Mouse (Mus musculus) liver, embryonic 14.5 days (tissue): ENCODE data around the gene Slc35d2. TPM values are rescaled to one million over a fixed set of nuclear protein-coding genes. Genes with fewer than 3 reads are reported as not detected.
A peak's percentile ranks its signal among the peaks of the same experiment; 100 is the strongest.

Experiments used
- ATAC-seq: fragments of 200-750 bp; cut with Nextera tagmentation; 2 replicates; pipeline ENCODE4 v1.8.0; 2017; ENCODE audit warnings: moderate number of reproducible peaks, mild to moderate bottlenecking, moderate library complexity; ENCODE audit not compliant: insufficient read depth
- DNase-seq, 3 experiments: peaks; one replicate each; pipeline ENCODE4 v3.0.0-alpha.2; 2012 to 2013; ENCODE audit warnings: low read depth in 3 of 3, low spot score in 3 of 3
- H3K27ac ChIP-seq: fragments of 300-500 bp; sonication (generic); 2 replicates; pipeline ENCODE4 v1.5.1; 2014; ENCODE audit warnings: moderate library complexity, mild to moderate bottlenecking, control low read depth, inconsistent platforms
- H3K27me3 ChIP-seq: fragments of 300-500 bp; sonication (generic); 2 replicates; pipeline ENCODE4 v1.6.1; 2014; ENCODE audit warnings: mild to moderate bottlenecking, low read length, moderate library complexity; ENCODE audit not compliant: control insufficient read depth, insufficient read depth
- H3K36me3 ChIP-seq: fragments of 300-500 bp; sonication (generic); replicated peaks from 2 replicates; pipeline ENCODE4 v1.6.1; 2014; ENCODE audit warnings: low read depth; ENCODE audit not compliant: control insufficient read depth, insufficient read depth
- H3K4me1 ChIP-seq, 2 experiments: fragments of 200-500 bp in 1 of 2; fragments of 300-500 bp in 1 of 2; sonication (generic) in 1 of 2; replicated peaks; 2 replicates each; pipeline ENCODE4 v1.6.1; 2012 to 2014; ENCODE audit warnings: antibody characterized with exemption in 1 of 2, inconsistent platforms in 1 of 2, low read length in 1 of 2; ENCODE audit not compliant: control insufficient read depth in 2 of 2, insufficient read depth in 2 of 2
- H3K4me2 ChIP-seq: fragments of 300-500 bp; sonication (generic); 2 replicates; pipeline ENCODE4 v1.6.1; 2014; ENCODE audit warnings: low read depth, mild to moderate bottlenecking, control low read depth, moderate library complexity
- H3K4me3 ChIP-seq, 2 experiments: fragments of 200-500 bp in 1 of 2; fragments of 300-500 bp in 1 of 2; sonication (generic) in 1 of 2; 2 replicates each; pipeline ENCODE4 v1.5.1; 2012 to 2014; ENCODE audit warnings: low read depth in 2 of 2, low read length in 2 of 2, mild to moderate bottlenecking in 2 of 2, control low read depth in 1 of 2, inconsistent platforms in 1 of 2, moderate library complexity in 1 of 2; ENCODE audit not compliant: insufficient read depth in 1 of 2
- H3K9ac ChIP-seq: fragments of 300-500 bp; sonication (generic); replicated peaks from 2 replicates; pipeline ENCODE4 v1.6.1; 2014; ENCODE audit warnings: mild to moderate bottlenecking, control low read depth, moderate library complexity
- H3K9me3 ChIP-seq: fragments of 300-500 bp; sonication (generic); 2 replicates; pipeline ENCODE4 v1.6.1; 2016; ENCODE audit warnings: low read length, mixed read lengths; ENCODE audit not compliant: control insufficient read depth
- CTCF ChIP-seq: IDR thresholded peaks from 2 replicates; pipeline ENCODE4 v1.5.1; 2016; ENCODE audit warnings: antibody characterized with exemption, low read depth, control low read depth
- EP300 ChIP-seq: IDR thresholded peaks from 2 replicates; pipeline ENCODE4 v1.6.1; 2016; ENCODE audit warnings: antibody characterized with exemption, low read depth
- WGBS: fragments of 180-500 bp; shearing (Covaris S2); extraction: QIAGEN DNeasy Blood & Tissue Kit; methylation state at CpG from one replicate; pipeline ENCODE4 v1.1.7; 2014; ENCODE audit not compliant: insufficient replicate concordance; 5-methylcytosine and 5-hydroxymethylcytosine counted together
- polyA plus RNA-seq, 2 experiments: library from polyadenylated mRNA; depleted of rRNA in 1 of 2; stranded (reverse) in 1 of 2; unstranded in 1 of 2; fragments of >200 nt; fragmentation: Nextera tagmentation in 1 of 2; extraction: Ambion mirVana in 1 of 2; gene quantifications; 2 replicates each; pipeline versions ENCODE4 v1.2.1 to v1.2.3; 2012 to 2014

Slc35d2 gene
- polyA plus RNA-seq, 2 experiments: 3.3 to 6.7 TPM

GRCm38 (mm10) chr13:64129616-64130375, 628 bp upstream of the Slc35d2 start:
- ATAC-seq (peak; percentile 70; the same call in 1 of the 2 replicates), DNase-seq (no peak)
- Histone ChIP-seq H3K4me1 (peaks cover 0 to 10% of the 10 kb centered on the region in 2 experiments; a peak in 2 of 4 replicates), H3K4me3 (peak overlapping the region; percentile 60 to 80), H3K9ac (peak overlapping the region; percentile 61), H3K27me3 (no peaks in the 10 kb centered on the region), H3K36me3 (peaks cover 20% of the 10 kb centered on the region), H3K9me3 (no peaks in the 10 kb centered on the region), H3K4me2 (peak overlapping the region; percentile 70), H3K27ac (no peak overlapping the region; the same call in 1 of the 2 replicates)
- WGBS: 42% methylated on average over 15 of the region's 15 CpGs
- peak; percentile 55 for TF ChIP-seq CTCF
- TF ChIP-seq EP300: no peak

GRCm38 (mm10) chr13:64126316-64126715, 2.9 kb downstream of the Slc35d2 start:
- Histone ChIP-seq H3K4me3 (no peak overlapping the region), H3K27ac (no peak overlapping the region), H3K36me3 (peaks cover under 1% of the 10 kb centered on the region; the same call in 1 of the 2 replicates), H3K9me3 (no peaks in the 10 kb centered on the region), H3K27me3 (no peaks in the 10 kb centered on the region), H3K4me1 (peaks cover 0 to 10% of the 10 kb centered on the region in 2 experiments; a peak in 2 of 4 replicates), H3K9ac (no peak overlapping the region), H3K4me2 (no peak overlapping the region)
- TF ChIP-seq CTCF (no peak), EP300 (no peak)
- no peak for ATAC-seq
- DNase-seq: no peak
- 48% methylated on average over 4 of the region's 4 CpGs for WGBS

DNA sequence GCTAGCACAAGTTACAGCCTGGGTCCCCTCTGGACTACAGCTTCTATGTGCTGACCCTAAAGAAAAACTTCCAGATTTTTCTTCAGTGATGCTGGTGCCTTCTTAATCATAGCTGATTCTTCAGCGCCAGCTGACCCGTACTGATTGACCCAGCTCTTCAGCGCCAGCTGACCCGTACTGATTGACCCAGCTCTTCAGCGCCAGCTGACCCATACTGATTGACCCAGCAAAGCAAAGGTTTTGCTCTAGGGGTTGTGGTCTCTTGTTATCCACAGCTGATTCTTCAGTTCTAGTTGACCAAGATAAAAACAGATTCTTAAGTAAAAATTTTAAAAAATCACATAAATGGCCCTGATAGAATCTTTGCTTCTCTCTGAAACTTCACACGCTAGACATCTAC, 4.3 kb downstream of the Slc35d2 start:
- TF ChIP-seq CTCF (no peak), EP300 (no peak)
- no peak overlapping the region for H3K4me2 ChIP-seq
- no peaks in the 10 kb centered on the region for H3K27me3 ChIP-seq
- no peaks in the 10 kb centered on the region for H3K9me3 ChIP-seq
- no peak for ATAC-seq
- H3K36me3 ChIP-seq: no peaks in the 10 kb centered on the region; the same call in 1 of the 2 replicates
- no peak overlapping the region for H3K4me3 ChIP-seq
- WGBS: 82% methylated on average over 6 of the region's 6 CpGs
- no peak overlapping the region for H3K27ac ChIP-seq
- peaks cover 0 to 6% of the 10 kb centered on the region in 2 experiments; a peak in 2 of 4 replicates for H3K4me1 ChIP-seq
- H3K9ac ChIP-seq: no peak overlapping the region
- no peak for DNase-seq

- Histone ChIP-seq H3K27ac (no peak overlapping the region), H3K9ac (no peak overlapping the region), H3K4me2 (no peak overlapping the region), H3K4me3 (no peak overlapping the region), H3K27me3 (no peaks in the 10 kb centered on the region), H3K4me1 (no peaks in the 10 kb centered on the region), H3K9me3 (no peaks in the 10 kb centered on the region), H3K36me3 (no peaks in the 10 kb centered on the region)
- 30% methylated on average over 6 of the region's 6 CpGs for WGBS
- no peak for TF ChIP-seq CTCF
- no peak for TF ChIP-seq EP300
- ATAC-seq (no peak), DNase-seq (no peak)
Observed at GRCm38 (mm10) chr13:64123491-64124188, 5.5 kb downstream of the Slc35d2 start.

DNA sequence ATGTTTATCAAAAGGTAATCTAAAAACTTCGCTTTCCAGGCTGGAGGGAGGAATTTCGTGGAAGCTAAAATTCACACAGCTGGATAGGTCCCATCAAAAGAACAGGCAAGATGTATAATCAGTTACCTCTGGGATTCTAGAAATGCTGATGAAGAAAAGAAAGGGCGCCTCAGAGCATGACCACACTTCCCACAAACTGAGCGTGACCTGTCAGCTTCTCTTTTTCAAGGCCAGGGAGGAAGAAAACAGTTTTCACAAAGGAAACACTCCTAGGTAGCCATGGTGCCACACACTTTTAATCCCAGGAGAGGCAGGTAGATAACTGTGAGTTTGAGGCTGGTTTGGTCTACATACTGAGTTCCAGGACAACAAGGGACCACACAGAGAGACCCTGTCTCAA, 8.4 kb downstream of the Slc35d2 start:
- Histone ChIP-seq H3K27me3 (no peaks in the 10 kb centered on the region), H3K4me3 (no peak overlapping the region), H3K27ac (no peak overlapping the region), H3K9ac (no peak overlapping the region), H3K36me3 (no peaks in the 10 kb centered on the region), H3K4me1 (no peaks in the 10 kb centered on the region), H3K9me3 (no peaks in the 10 kb centered on the region), H3K4me2 (no peak overlapping the region)
- ATAC-seq: no peak
- TF ChIP-seq CTCF: no peak
- WGBS: 27% methylated on average over 4 of the region's 4 CpGs
- no peak for DNase-seq
